14 mouse cellular contexts compared by ENCODE assay signal in genomic region chr9:22313218-22313617, GRCm38 (mm10). TPM values are rescaled to one million over a fixed set of nuclear protein-coding genes. Genes with fewer than 3 reads are reported as not detected.
A peak's percentile ranks its signal among the peaks of the same experiment; 100 is the strongest.
DNase-seq lines count a peak whose midpoint lies in the region; ATAC-seq and TF ChIP-seq lines count a peak whose summit lies in the region.
"Had no signal": no experiment of that assay in that cellular context is flagged by ENCODE, and none has a peak within 500 bp of the region (broad histone marks: within the 10 kb centered on the region; RNA-seq: fewer than 3 reads in every experiment).

No protein-coding gene starts in this region.

- no peak for TF ChIP-seq EP300 in CH12.LX (IDR thresholded peaks at IDR 0.05; ENCODE audit: low read length)

- no peaks in the 10 kb centered on the region for H3K79me2 ChIP-seq in CH12.LX (replicated peaks; ENCODE audit: control insufficient read depth, extremely low read depth, insufficient read depth, poor library complexity, severe bottlenecking)

- dilution Hi-C loops in CH12.LX (cut with MboI; ENCODE audit: extremely low pct_ligation_motif_present, extremely low pct_unique_long_range_greater_than_20kb, low sequenced_read_pairs), result no loop called here

- peaks cover 40% of the 10 kb centered on the region for H3K9me3 ChIP-seq in CH12.LX (replicated peaks; ENCODE audit: low read length)
- H3K9me3 ChIP-seq in hindbrain, embryonic 16.5 days (ENCODE audit: control insufficient read depth, low read length), result no peaks in the 10 kb centered on the region; the same call in 1 of the 2 replicates

- DNase-seq in kidney, adult 2 months, result peak; percentile 87
- DNase-seq in kidney, postnatal 10 days, result no peak
- peak; percentile 39 for DNase-seq in CH12.LX (ENCODE audit: extremely low read depth)
- DNase-seq in lung, postnatal 36 days, result peak; percentile 79
- DNase-seq in left cerebral cortex, adult 11 months (ENCODE audit: low spot score), result no peak
- no peak for DNase-seq in cerebellum, adult 11 months
- DNase-seq: adrenal gland, postnatal 25 days; gastrocnemius, postnatal 14 days; right cerebral cortex, postnatal 25 days had no signal

- no peak overlapping the region for H3K4me2 ChIP-seq in CH12.LX (ENCODE audit: insufficient read depth, low read depth, poor library complexity, severe bottlenecking)
- no peak overlapping the region for H3K4me2 ChIP-seq in hindbrain, embryonic 16.5 days (ENCODE audit: low read length)
- H3K4me2 ChIP-seq: heart, embryonic 12.5 days; limb, embryonic 15.5 days had no signal

- H3K36me3 ChIP-seq in kidney, adult 2 months (ENCODE audit: control insufficient read depth, insufficient read depth, low read length), result no peaks in the 10 kb centered on the region
- H3K36me3 ChIP-seq in CH12.LX (replicated peaks in 1 of 2; ENCODE audit: control insufficient read depth in 1 of 2, insufficient read depth in 1 of 2, low read length in 1 of 2), result no peaks in the 10 kb centered on the region
- H3K36me3 ChIP-seq in hindbrain, embryonic 16.5 days (ENCODE audit: control insufficient read depth, insufficient read depth, low read length), result no peaks in the 10 kb centered on the region
- H3K36me3 ChIP-seq: forebrain, embryonic 10.5 days; heart, embryonic 12.5 days; limb, embryonic 15.5 days had no signal

- no peak overlapping the region for H3K9ac ChIP-seq in CH12.LX (ENCODE audit: insufficient read depth, low read depth)
- no peak overlapping the region for H3K9ac ChIP-seq in hindbrain, embryonic 16.5 days (ENCODE audit: low read depth, low read length)
- H3K9ac ChIP-seq: heart, embryonic 12.5 days; limb, embryonic 15.5 days had no signal

- TF ChIP-seq POLR2A in kidney, adult 2 months (IDR thresholded peaks at IDR 0.05; ENCODE audit: low read depth, low read length), result no peak
- TF ChIP-seq POLR2A in CH12.LX (IDR thresholded peaks at IDR 0.05; ENCODE audit: low read depth, low read length), result no peak

- WGBS in kidney, adult 2 months, result 56% methylated on average over 5 of the region's 5 CpGs
- WGBS in hindbrain, embryonic 16.5 days, result 87% methylated on average over 5 of the region's 5 CpGs

- ATAC-seq in granulocyte monocyte progenitor cell, adult 5-6 weeks (replicated peaks; ENCODE audit: poor library complexity, severe bottlenecking), result peak; percentile 86
- no peak for ATAC-seq in hindbrain, embryonic 16.5 days

- TF ChIP-seq RAD21 in CH12.LX (IDR thresholded peaks at IDR 0.05; ENCODE audit: low read depth, low read length), result no peak

- H3K4me1 ChIP-seq in kidney, adult 2 months (ENCODE audit: control insufficient read depth, insufficient read depth, low read length), result peaks cover 16% of the 10 kb centered on the region; the same call in 1 of the 2 replicates
- H3K4me1 ChIP-seq in CH12.LX (ENCODE audit: control insufficient read depth in 1 of 2, insufficient read depth in 2 of 2), result peaks cover 0 to 4% of the 10 kb centered on the region in 2 experiments; a peak in 1 of 4 replicates
- H3K4me1 ChIP-seq in hindbrain, embryonic 16.5 days (ENCODE audit: control insufficient read depth, insufficient read depth, low read depth, low read length), result no peaks in the 10 kb centered on the region
- H3K4me1 ChIP-seq: forebrain, embryonic 10.5 days; heart, embryonic 12.5 days; limb, embryonic 15.5 days had no signal

- no peak for TF ChIP-seq CTCF in kidney, adult 2 months (conservative IDR thresholded peaks at IDR 0.05; ENCODE audit: insufficient read depth, insufficient read length, low read depth, low read length)
- no peak for TF ChIP-seq CTCF in CH12.LX (conservative IDR thresholded peaks at IDR 0.05 in 1 of 2, IDR thresholded peaks at IDR 0.05 in 1 of 2; ENCODE audit: low read depth in 2 of 2, low read length in 2 of 2)

- in situ Hi-C loops in CH12.LX (cut with MboI; ENCODE audit: low pct_ligation_motif_present, low pct_unique_long_range_greater_than_20kb, low sequenced_read_pairs), result no loop called here

- H3K27me3 ChIP-seq in kidney, adult 2 months (replicated peaks; ENCODE audit: control insufficient read depth, insufficient read depth, low read length), result no peaks in the 10 kb centered on the region
- H3K27me3 ChIP-seq in CH12.LX (replicated peaks), result no peaks in the 10 kb centered on the region
- H3K27me3 ChIP-seq in hindbrain, embryonic 16.5 days (replicated peaks; ENCODE audit: control insufficient read depth, insufficient read depth, low read length), result no peaks in the 10 kb centered on the region
- H3K27me3 ChIP-seq: heart, embryonic 12.5 days; limb, embryonic 15.5 days had no signal

- H3K27ac ChIP-seq in kidney, adult 2 months (ENCODE audit: insufficient read depth, low read depth, low read length), result peak overlapping the region; percentile 94
- no peak overlapping the region for H3K27ac ChIP-seq in CH12.LX (ENCODE audit: insufficient read depth, low read depth)
- H3K27ac ChIP-seq in hindbrain, embryonic 16.5 days (ENCODE audit: low read depth, low read length), result no peak overlapping the region
- H3K27ac ChIP-seq: forebrain, embryonic 10.5 days; limb, embryonic 15.5 days had no signal

- no peak overlapping the region for H3K4me3 ChIP-seq in kidney, adult 2 months (ENCODE audit: insufficient read depth, low read depth, low read length)
- no peak overlapping the region for H3K4me3 ChIP-seq in CH12.LX (replicated peaks in 1 of 3; ENCODE audit: low read depth in 2 of 3, low read length in 2 of 3, poor library complexity in 1 of 3)
- H3K4me3 ChIP-seq in hindbrain, embryonic 16.5 days (ENCODE audit: low read length), result no peak overlapping the region
- H3K4me3 ChIP-seq: forebrain, embryonic 10.5 days; heart, embryonic 12.5 days; limb, embryonic 15.5 days had no signal

TF ChIP-seq in CH12.LX, 34 proteins besides CTCF, POLR2A, EP300 and RAD21:
- TF ChIP-seq NELFE (IDR thresholded peaks at IDR 0.05; ENCODE audit: low read depth, low read length) (no peak), IRF4 (IDR thresholded peaks at IDR 0.05; ENCODE audit: low read depth, low read length) (peak; percentile 37; the same call in 1 of the 2 replicates), MEF2A (IDR thresholded peaks at IDR 0.05; ENCODE audit: borderline replicate concordance, low read depth, low read length) (no peak; the same call in 1 of the 2 replicates), JUN (IDR thresholded peaks at IDR 0.05; ENCODE audit: insufficient read depth, low read depth, low read length) (peak; percentile 39; the same call in 1 of the 2 replicates), GABPA (IDR thresholded peaks at IDR 0.05; ENCODE audit: insufficient replicate concordance, low read depth, low read length) (no peak), SIN3A (IDR thresholded peaks at IDR 0.05; ENCODE audit: low read length) (no peak), ZMIZ1 (IDR thresholded peaks at IDR 0.05; ENCODE audit: low read depth, low read length) (no peak), JUND (conservative IDR thresholded peaks at IDR 0.05; ENCODE audit: low read depth, low read length) (peak; percentile 66)

RNA-seq across cellular contexts. Expression of gene Zfp810, which starts 5.8 kb away (rescaled TPM):
- polyA plus RNA-seq in kidney, adult 2 months (2012; rRNA removed), result 12.7 and 13.3 TPM in 2 replicates
- total RNA-seq in CH12.LX (2012; rRNA removed), result 7.1 and 7.2 TPM in 2 replicates
- total RNA-seq in CH12.LX (2014; rRNA removed), result 7.5 and 9.7 TPM in 2 replicates
- 4.0 and 4.3 TPM in 2 replicates for polyA plus RNA-seq in CH12.LX (2012; ENCODE audit: insufficient read length, low read depth)
- 10.4 and 17.4 TPM in 2 replicates for total RNA-seq in granulocyte monocyte progenitor cell, adult 5-6 weeks (2014; fragmentation: Nextera tagmentation)
- total RNA-seq in granulocyte monocyte progenitor cell, adult 5-6 weeks (2017), result 9.4 and 16.3 TPM in 2 replicates
- polyA plus RNA-seq in hindbrain, embryonic 16.5 days (2015; fragmentation: Nextera tagmentation; extraction: Ambion mirVana), result 23.0 and 25.0 TPM in 2 replicates

RNA-seq across cellular contexts. Expression of gene Zfp599, which starts 53.5 kb away (rescaled TPM):
- 0.07 and 0.09 TPM in 2 replicates for polyA plus RNA-seq in kidney, adult 2 months (2012; rRNA removed)
- 2.2 and 2.9 TPM in 2 replicates for total RNA-seq in CH12.LX (2012; rRNA removed)
- total RNA-seq in CH12.LX (2014; rRNA removed), result 2.3 and 2.4 TPM in 2 replicates
- 1.7 and 2.1 TPM in 2 replicates for polyA plus RNA-seq in CH12.LX (2012; ENCODE audit: insufficient read length, low read depth)
- 1.3 and 3.1 TPM in 2 replicates for total RNA-seq in granulocyte monocyte progenitor cell, adult 5-6 weeks (2014; fragmentation: Nextera tagmentation)
- total RNA-seq in granulocyte monocyte progenitor cell, adult 5-6 weeks (2017), result 8.9 and 10.3 TPM in 2 replicates
- 7.1 and 7.4 TPM in 2 replicates for polyA plus RNA-seq in hindbrain, embryonic 16.5 days (2015; fragmentation: Nextera tagmentation; extraction: Ambion mirVana)

Comparison
In these comparisons a context has a peak if more than half of its experiments do, and no peak if none do; other contexts are left out.
1. DNase-seq: peak in kidney, adult 2 months (single experiment), CH12.LX (single experiment) and lung, postnatal 36 days (single experiment); none in kidney, postnatal 10 days (single experiment), left cerebral cortex, adult 11 months (single experiment) and cerebellum, adult 11 months (single experiment).